Mouse (Mus musculus) embryonic facial prominence, embryonic 15.5 days (tissue): ENCODE measurements around the gene Tardbp. TPM values are rescaled to one million over a fixed set of nuclear protein-coding genes. Genes with fewer than 3 reads are reported as not detected.

Experiments
- ATAC-seq: fragments of 200-750 bp; cut with Nextera tagmentation; 2 replicates; pipeline ENCODE4 v1.8.0; 2017; ENCODE audit warnings: low read depth, moderate TSS enrichment; ENCODE audit not compliant: insufficient number of reproducible peaks, low FRiP score, low TSS enrichment
- H3K27ac ChIP-seq: fragments of 300-500 bp; sonication (generic); replicated peaks from 2 replicates; pipeline ENCODE4 v1.5.1; 2015; ENCODE audit warnings: mild to moderate bottlenecking, inconsistent platforms
- H3K27me3 ChIP-seq: fragments of 300-500 bp; sonication (generic); 2 replicates; pipeline ENCODE4 v1.6.1; 2015; ENCODE audit warnings: inconsistent platforms
- H3K36me3 ChIP-seq: fragments of 300-500 bp; sonication (generic); 2 replicates; pipeline ENCODE4 v1.6.1; 2015; ENCODE audit warnings: mild to moderate bottlenecking, inconsistent platforms
- H3K4me1 ChIP-seq: fragments of 300-500 bp; sonication (generic); 2 replicates; pipeline ENCODE4 v1.6.1; 2015; ENCODE audit warnings: inconsistent platforms
- H3K4me2 ChIP-seq: fragments of 300-500 bp; sonication (generic); replicated peaks from 2 replicates; pipeline ENCODE4 v1.6.1; 2015; ENCODE audit warnings: mild to moderate bottlenecking, inconsistent platforms
- H3K4me3 ChIP-seq: fragments of 300-500 bp; sonication (generic); replicated peaks from 2 replicates; pipeline ENCODE4 v1.5.1; 2015; ENCODE audit warnings: mild to moderate bottlenecking, inconsistent platforms
- H3K9ac ChIP-seq: fragments of 300-500 bp; sonication (generic); 2 replicates; pipeline ENCODE4 v1.6.1; 2015; ENCODE audit warnings: inconsistent platforms
- H3K9me3 ChIP-seq: fragments of 300-500 bp; sonication (generic); replicated peaks from 2 replicates; pipeline ENCODE4 v1.6.1; 2016; ENCODE audit warnings: inconsistent platforms
- WGBS: fragments of 180-500 bp; shearing (Covaris S2); methylation state at CpG from one replicate; pipeline ENCODE4 v1.1.7; 2015; 5-methylcytosine and 5-hydroxymethylcytosine counted together
- polyA plus RNA-seq: library from polyadenylated mRNA; unstranded; fragments of >200 nt; fragmentation: Nextera tagmentation; extraction: Ambion mirVana; gene quantifications from 2 replicates; pipeline ENCODE4 v1.2.1, GENCODE M21; 2015

Gene Tardbp
- polyA plus RNA-seq, 1 experiment from 2014 or later = 282 TPM

GRCm38 (mm10) chr4:148612557-148612956, 14.3 kb downstream of the Tardbp start:
- H3K9ac ChIP-seq = no peak overlapping the region
- H3K27ac ChIP-seq = no peak overlapping the region
- peaks cover 44% of the 10 kb centered on the region for H3K36me3 ChIP-seq
- H3K4me2 ChIP-seq = no peak overlapping the region
- no peak for ATAC-seq
- H3K4me3 ChIP-seq = no peak overlapping the region
- no peaks in the 10 kb centered on the region for H3K27me3 ChIP-seq
- WGBS = 64% methylated on average over 4 of the region's 4 CpGs
- no peaks in the 10 kb centered on the region for H3K9me3 ChIP-seq
- 0 out of 2 replicates have a peak, but pooled peaks cover 7% of the 10 kb centered on the region for H3K4me1 ChIP-seq

GRCm38 (mm10) chr4:148610631-148611364, 16.0 kb downstream of the Tardbp start:
- no peak overlapping the region for H3K9ac ChIP-seq
- ATAC-seq = no peak
- no peak overlapping the region for H3K27ac ChIP-seq
- WGBS = 64% methylated on average over 5 of the region's 5 CpGs
- H3K4me2 ChIP-seq = no peak overlapping the region
- H3K4me3 ChIP-seq = no peak overlapping the region
- 0 out of 2 replicates have a peak, but pooled peaks cover 7% of the 10 kb centered on the region for H3K4me1 ChIP-seq
- H3K9me3 ChIP-seq = no peaks in the 10 kb centered on the region
- H3K36me3 ChIP-seq = peaks cover 30% of the 10 kb centered on the region
- no peaks in the 10 kb centered on the region for H3K27me3 ChIP-seq

GRCm38 (mm10) chr4:148609805-148610204, 17.0 kb downstream of the Tardbp start:
- H3K4me3 ChIP-seq = no peak overlapping the region
- peaks cover 20% of the 10 kb centered on the region for H3K36me3 ChIP-seq
- no peak overlapping the region for H3K27ac ChIP-seq
- no peaks in the 10 kb centered on the region for H3K9me3 ChIP-seq
- H3K9ac ChIP-seq = no peak overlapping the region
- no peak overlapping the region for H3K4me2 ChIP-seq
- 0 out of 2 replicates have a peak, but pooled peaks cover 7% of the 10 kb centered on the region for H3K4me1 ChIP-seq
- no peaks in the 10 kb centered on the region for H3K27me3 ChIP-seq
- ATAC-seq = no peak
- WGBS = 87% methylated on average over 5 of the region's 5 CpGs

GRCm38 (mm10) chr4:148607758-148608157, 19.1 kb downstream of the Tardbp start:
- no peak overlapping the region for H3K4me2 ChIP-seq
- H3K4me3 ChIP-seq = no peak overlapping the region
- no peaks in the 10 kb centered on the region; the same call in 1 of the 2 replicates for H3K4me1 ChIP-seq
- no peak overlapping the region for H3K27ac ChIP-seq
- H3K9me3 ChIP-seq = no peaks in the 10 kb centered on the region
- H3K36me3 ChIP-seq = 0 out of 2 replicates have a peak, but pooled peaks cover 2% of the 10 kb centered on the region
- H3K27me3 ChIP-seq = no peaks in the 10 kb centered on the region
- no peak overlapping the region for H3K9ac ChIP-seq
- 21% methylated on average over 5 of the region's 5 CpGs for WGBS
- ATAC-seq = no peak

- 71% methylated on average over 3 of the region's 3 CpGs for whole genome bisulfite sequencing
- no peak for ATAC-seq
- no peak overlapping the region for H3K4me3 ChIP-seq
- no peak overlapping the region for H3K9ac ChIP-seq
- H3K4me1 ChIP-seq = no peaks in the 10 kb centered on the region; the same call in 1 of the 2 replicates
- peak overlapping the region; percentile 40; the same call in 1 of the 2 replicates for H3K27ac ChIP-seq
- no peaks in the 10 kb centered on the region for H3K9me3 ChIP-seq
- H3K36me3 ChIP-seq = no peaks in the 10 kb centered on the region
- H3K4me2 ChIP-seq = no peak overlapping the region
- H3K27me3 ChIP-seq = no peaks in the 10 kb centered on the region
These were observed 22.2 kb downstream of the Tardbp start for GRCm38 (mm10) chr4:148604541-148605165.

GRCm38 (mm10) chr4:148604141-148604540, 22.7 kb downstream of the Tardbp start:
- Histone ChIP-seq H3K9ac (no peak overlapping the region), H3K36me3 (peaks cover 4% of the 10 kb centered on the region; the same call in 1 of the 2 replicates), H3K27me3 (no peaks in the 10 kb centered on the region), H3K4me1 (no peaks in the 10 kb centered on the region; the same call in 1 of the 2 replicates), H3K4me2 (0 out of 2 replicates have a peak overlapping the region, but pooled peaks have one; percentile 15), H3K27ac (peak overlapping the region; percentile 55; the same call in 1 of the 2 replicates), H3K9me3 (no peaks in the 10 kb centered on the region), H3K4me3 (no peak overlapping the region)
- 0 out of 2 replicates have a peak, but pooled peaks have one; percentile 35 for ATAC-seq
- WGBS = 53% methylated on average over 7 of the region's 7 CpGs

GRCm38 (mm10) chr4:148603376-148604139, 23.3 kb downstream of the Tardbp start:
- no peaks in the 10 kb centered on the region; the same call in 1 of the 2 replicates for H3K4me1 ChIP-seq
- H3K27me3 ChIP-seq = no peaks in the 10 kb centered on the region
- WGBS = 66% methylated on average over 10 of the region's 10 CpGs
- ATAC-seq = peak; percentile 7; the same call in 1 of the 2 replicates
- peaks cover 10% of the 10 kb centered on the region for H3K36me3 ChIP-seq
- 0 out of 2 replicates have a peak overlapping the region, but pooled peaks have one; percentile 15 for H3K4me2 ChIP-seq
- H3K9me3 ChIP-seq = no peaks in the 10 kb centered on the region
- peak overlapping the region; percentile 55; the same call in 1 of the 2 replicates for H3K27ac ChIP-seq
- no peak overlapping the region for H3K4me3 ChIP-seq
- H3K9ac ChIP-seq = no peak overlapping the region

GRCm38 (mm10) chr4:148602357-148603120, 24.3 kb downstream of the Tardbp start, which contains the start of gene Masp2:
TSS of gene Masp2 (plus strand) at chr4:148602554.
- Histone ChIP-seq H3K4me3 (no peak within 1 kb of the TSS), H3K36me3 (peaks cover 20% of the 10 kb centered on the region), H3K27ac (no peak within 1 kb of the TSS; the same call in 1 of the 2 replicates), H3K4me1 (no peaks in the 10 kb centered on the region; the same call in 1 of the 2 replicates), H3K27me3 (no peaks in the 10 kb centered on the region), H3K4me2 (no peak within 1 kb of the TSS), H3K9ac (no peak within 1 kb of the TSS), H3K9me3 (no peaks in the 10 kb centered on the region)
- WGBS = 87% methylated on average over 14 of the region's 14 CpGs
- no peak for ATAC-seq

- H3K4me1 ChIP-seq = no peaks in the 10 kb centered on the region; the same call in 1 of the 2 replicates
- no peak for ATAC-seq
- no peak overlapping the region for H3K4me2 ChIP-seq
- H3K9ac ChIP-seq = no peak overlapping the region
- no peaks in the 10 kb centered on the region for H3K9me3 ChIP-seq
- H3K27me3 ChIP-seq = no peaks in the 10 kb centered on the region
- H3K36me3 ChIP-seq = peaks cover 26% of the 10 kb centered on the region
- H3K4me3 ChIP-seq = no peak overlapping the region
- no peak overlapping the region for H3K27ac ChIP-seq
- WGBS = 78% methylated on average over 4 of the region's 4 CpGs
These were observed 24.9 kb downstream of the Tardbp start for GRCm38 (mm10) chr4:148601871-148602270.

- no peak for ATAC-seq
- 78% methylated on average over 4 of the region's 4 CpGs for WGBS
- Histone ChIP-seq H3K27me3 (no peaks in the 10 kb centered on the region), H3K4me3 (no peak overlapping the region), H3K4me1 (no peaks in the 10 kb centered on the region; the same call in 1 of the 2 replicates), H3K27ac (no peak overlapping the region), H3K9ac (no peak overlapping the region), H3K36me3 (peaks cover 42% of the 10 kb centered on the region), H3K9me3 (no peaks in the 10 kb centered on the region), H3K4me2 (no peak overlapping the region)
These were observed 26.5 kb downstream of the Tardbp start for GRCm38 (mm10) chr4:148600316-148600715.
